Mouse (Mus musculus) spleen, adult 2 months (tissue): ENCODE results near the gene G3bp2.

Experiments
- CTCF ChIP-seq: fragments of 200-500 bp; IDR thresholded peaks from 2 replicates; pipeline ENCODE4 v1.5.1; 2011; ENCODE audit warnings: mild to moderate bottlenecking, inconsistent platforms; ENCODE audit not compliant: insufficient read depth, insufficient read length, insufficient replicate concordance; ENCODE audit errors: extremely low read depth
- POLR2A ChIP-seq: fragments of 200-500 bp; IDR thresholded peaks from 2 replicates; pipeline ENCODE4 v1.6.1; 2011; ENCODE audit warnings: low read depth, low read length, inconsistent platforms

- TF ChIP-seq CTCF (no peak), POLR2A (no peak)
These were observed 27.4 kb upstream of the G3bp2 start for GRCm38 (mm10) chr5:92110818-92111355.
